Mouse (Mus musculus) brain, embryonic 14.5 days (tissue): ENCODE measurements around the gene Patz1. TPM values are rescaled to one million over a fixed set of nuclear protein-coding genes. Genes with fewer than 3 reads are reported as not detected.

Source experiments
- DNase-seq: peaks from one replicate; pipeline ENCODE4 v3.0.0-alpha.2; 2011; ENCODE audit warnings: low read depth
- CTCF ChIP-seq: fragments of 200-500 bp; IDR thresholded peaks from 2 replicates; pipeline ENCODE4 v1.5.1; 2012; ENCODE audit warnings: inconsistent platforms, mild to moderate bottlenecking, moderate library complexity, borderline replicate concordance; ENCODE audit not compliant: insufficient read depth, insufficient read length; ENCODE audit errors: extremely low read depth
- POLR2A ChIP-seq: fragments of 200-500 bp; IDR thresholded peaks from 2 replicates; pipeline ENCODE4 v1.6.1; 2012; ENCODE audit warnings: mild to moderate bottlenecking, inconsistent platforms, borderline replicate concordance; ENCODE audit not compliant: poor library complexity, insufficient read depth, insufficient read length, severe bottlenecking; ENCODE audit errors: extremely low read depth
- polyA plus RNA-seq: library from polyadenylated mRNA; depleted of rRNA; stranded (reverse); fragments of >200 nt; gene quantifications from 2 replicates; pipeline ENCODE4 v1.2.3, GENCODE M21; 2012

Gene Patz1
- polyA plus RNA-seq, 1 experiment, result 96.7 TPM

- 0 out of 2 replicates have a peak, but pooled peaks have one; percentile 15 for TF ChIP-seq POLR2A
- no peak for TF ChIP-seq CTCF
- DNase-seq, result peak; percentile 93
Measured at GRCm38 (mm10) chr11:3292711-3293249, 4.1 kb downstream of the Patz1 start.

GRCm38 (mm10) chr11:3293361-3293760, 4.7 kb downstream of the Patz1 start:
- DNase-seq, result no peak

GRCm38 (mm10) chr11:3294641-3295040, 6.0 kb downstream of the Patz1 start:
- no peak for DNase-seq
- TF ChIP-seq POLR2A, result no peak
- TF ChIP-seq CTCF, result no peak

More at GRCm38 (mm10) chr11:3293361-3293760, 4.7 kb downstream of the Patz1 start:
- no peak for TF ChIP-seq CTCF
- no peak for TF ChIP-seq POLR2A

- TF ChIP-seq CTCF, result no peak
- no peak for DNase-seq
Measured at GRCm38 (mm10) chr11:3296056-3296455, 7.4 kb downstream of the Patz1 start.

GRCm38 (mm10) chr11:3297871-3298812, 9.5 kb downstream of the Patz1 start:
- DNase-seq, result no peak

GRCm38 (mm10) chr11:3298813-3299185, 10.1 kb downstream of the Patz1 start:
- DNase-seq, result no peak
- TF ChIP-seq CTCF, result no peak
- TF ChIP-seq POLR2A, result no peak

More at GRCm38 (mm10) chr11:3297871-3298812, 9.5 kb downstream of the Patz1 start:
- TF ChIP-seq POLR2A (no peak), CTCF (no peak)

GRCm38 (mm10) chr11:3301075-3301474, 12.4 kb downstream of the Patz1 start:
- TF ChIP-seq POLR2A (no peak), CTCF (no peak)

GRCm38 (mm10) chr11:3302385-3302784, 13.7 kb downstream of the Patz1 start:
- no peak for DNase-seq

More at GRCm38 (mm10) chr11:3301075-3301474, 12.4 kb downstream of the Patz1 start:
- no peak for DNase-seq

GRCm38 (mm10) chr11:3302792-3303191, 14.1 kb downstream of the Patz1 start:
- TF ChIP-seq POLR2A (no peak), CTCF (no peak)
- DNase-seq, result peak; percentile 14

More at GRCm38 (mm10) chr11:3302385-3302784, 13.7 kb downstream of the Patz1 start:
- TF ChIP-seq POLR2A (no peak), CTCF (no peak)

- TF ChIP-seq CTCF (no peak), POLR2A (no peak)
- DNase-seq, result no peak
Measured at GRCm38 (mm10) chr11:3305821-3306220, 17.1 kb downstream of the Patz1 start.

GRCm38 (mm10) chr11:3307875-3308274, 19.2 kb downstream of the Patz1 start:
- DNase-seq, result no peak
- TF ChIP-seq POLR2A (no peak), CTCF (no peak)

- DNase-seq, result no peak
- TF ChIP-seq POLR2A (no peak), CTCF (no peak)
Measured at GRCm38 (mm10) chr11:3309884-3310283, 21.2 kb downstream of the Patz1 start.
